Comparison of ENCODE assay signal across 8 mouse cellular contexts in the genomic region with DNA sequence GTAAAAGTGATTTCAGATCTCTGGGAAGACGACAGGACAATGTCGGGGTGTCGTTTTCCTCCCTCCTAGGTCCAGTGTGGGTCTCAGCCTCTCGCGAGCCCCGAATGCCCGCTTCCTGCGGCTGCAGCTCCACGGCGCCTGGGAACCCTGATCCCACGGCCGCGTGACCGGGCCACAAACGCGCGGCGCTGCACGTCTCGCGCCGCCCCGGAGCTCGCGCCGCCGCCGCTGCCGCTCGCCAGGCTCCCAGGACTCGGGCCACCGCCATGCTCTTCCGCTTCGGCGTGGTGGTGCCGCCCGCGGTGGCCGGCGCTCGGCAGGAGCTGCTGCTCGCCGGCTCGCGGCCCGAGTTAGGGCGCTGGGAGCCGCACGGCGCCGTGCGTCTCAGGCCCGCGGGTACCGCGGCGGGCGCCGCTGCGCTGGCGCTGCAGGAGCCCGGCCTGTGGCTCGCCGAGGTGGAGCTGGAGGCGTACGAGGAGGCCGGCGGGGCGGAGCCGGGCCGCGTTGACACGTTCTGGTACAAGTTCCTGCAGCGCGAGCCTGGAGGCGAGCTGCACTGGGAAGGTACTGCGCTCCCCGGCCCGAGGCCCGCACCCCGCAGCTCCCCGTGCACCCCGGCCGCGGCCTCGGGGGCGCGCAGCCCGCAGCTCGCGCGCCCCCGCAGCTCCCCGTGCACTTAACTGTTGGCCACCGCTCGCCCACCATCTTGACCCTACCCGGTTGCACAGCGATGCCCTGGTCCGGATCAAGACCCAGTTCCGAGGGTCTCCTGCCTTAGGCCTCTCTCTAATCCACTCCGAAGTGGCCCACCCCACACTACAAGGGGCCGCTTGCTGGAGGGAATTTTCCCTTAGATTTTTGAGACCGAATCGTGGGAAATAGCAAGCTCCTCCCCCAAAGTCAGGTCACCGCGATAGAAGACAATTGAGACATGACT. TPM values are rescaled to one million over a fixed set of nuclear protein-coding genes. Genes with fewer than 3 reads are reported as not detected.
DNase-seq lines count a peak whose midpoint lies in the region; ATAC-seq and TF ChIP-seq lines count a peak whose summit lies in the region.

A gene (plus strand): TSS at position 200 of the 937 bp plus-strand sequence.

- no peaks in the 10 kb centered on the region for H3K36me3 ChIP-seq in forebrain, embryonic 13.5 days (ENCODE audit: poor library complexity, severe bottlenecking)
- H3K36me3 ChIP-seq in liver, postnatal 0 days (replicated peaks; ENCODE audit: insufficient read depth, low read length), result no peaks in the 10 kb centered on the region
- H3K36me3 ChIP-seq in neural tube, embryonic 13.5 days, result no peaks in the 10 kb centered on the region

- no peaks in the 10 kb centered on the region for H3K4me1 ChIP-seq in forebrain, embryonic 13.5 days
- peaks cover 6% of the 10 kb centered on the region; the same call in 1 of the 2 replicates for H3K4me1 ChIP-seq in liver, postnatal 0 days (ENCODE audit: insufficient read depth)
- peaks cover 6% of the 10 kb centered on the region; the same call in 1 of the 2 replicates for H3K4me1 ChIP-seq in neural tube, embryonic 13.5 days (replicated peaks)

- WGBS in forebrain, embryonic 13.5 days, result under 1% methylated on average over 102 of the region's 106 CpGs
- under 1% methylated on average over 105 of the region's 106 CpGs for WGBS in large intestine, adult 2 months
- WGBS in liver, postnatal 0 days (ENCODE audit: insufficient replicate concordance), result 1% methylated on average over 71 of the region's 106 CpGs
- WGBS in neural tube, embryonic 13.5 days, result under 1% methylated on average over 93 of the region's 106 CpGs

- H3K27ac ChIP-seq in forebrain, embryonic 13.5 days, result peak within 1 kb of the TSS; percentile 96
- peak within 1 kb of the TSS; percentile 93 for H3K27ac ChIP-seq in liver, postnatal 0 days (ENCODE audit: low read depth)
- H3K27ac ChIP-seq in neural tube, embryonic 13.5 days (replicated peaks), result peak within 1 kb of the TSS; percentile 98

- intact Hi-C loops in heart, postnatal 10 days (cut with DNase I), result loop anchor here (1.0 to 5.0 kb wide), 2 partner anchors 62 to 131 kb away; a partner anchor contains a TSS

- no peaks in the 10 kb centered on the region for H3K9me3 ChIP-seq in forebrain, embryonic 13.5 days (replicated peaks)
- H3K9me3 ChIP-seq in liver, postnatal 0 days (ENCODE audit: low read length), result no peaks in the 10 kb centered on the region
- no peaks in the 10 kb centered on the region for H3K9me3 ChIP-seq in neural tube, embryonic 13.5 days

- peak within 1 kb of the TSS; percentile 66 for H3K4me3 ChIP-seq in forebrain, embryonic 13.5 days
- H3K4me3 ChIP-seq in liver, postnatal 0 days (ENCODE audit: low read depth, low read length), result peak within 1 kb of the TSS; percentile 66
- H3K4me3 ChIP-seq in neural tube, embryonic 13.5 days, result peak within 1 kb of the TSS; percentile 65

- TF ChIP-seq EP300 in liver, postnatal 0 days (IDR thresholded peaks at IDR 0.05; ENCODE audit: low read depth), result no peak

- ATAC-seq in cerebellum, adult (ENCODE audit: insufficient number of reproducible peaks, low FRiP score, low TSS enrichment), result peak; percentile 95
- ATAC-seq in forebrain, embryonic 13.5 days, result peak; percentile 96
- ATAC-seq in liver, postnatal 0 days, result peak; percentile 98
- peak; percentile 99 for ATAC-seq in neural tube, embryonic 13.5 days (ENCODE audit: low read depth)

- H3K4me2 ChIP-seq in forebrain, embryonic 13.5 days, result peak within 1 kb of the TSS; percentile 71
- peak within 1 kb of the TSS; percentile 88 for H3K4me2 ChIP-seq in liver, postnatal 0 days (ENCODE audit: low read depth, low read length)
- peak within 1 kb of the TSS; percentile 62 for H3K4me2 ChIP-seq in neural tube, embryonic 13.5 days

- DNase-seq in CD8-positive naive resting alpha-beta T cell, adult 2 months (ENCODE audit: low read depth in 2 of 2, low spot score in 2 of 2), result peak; percentile 22 to 46
- DNase-seq in heart, postnatal 10 days, result peak; percentile 85 to 91
- DNase-seq in large intestine, adult 2 months (ENCODE audit: low read depth, low spot score), result peak; percentile 46
- peak; percentile 85 for DNase-seq in liver, postnatal 0 days
- peak; percentile 58 for DNase-seq in telencephalon, adult 2 months (ENCODE audit: low read depth, low spot score)

- no peaks in the 10 kb centered on the region for H3K27me3 ChIP-seq in forebrain, embryonic 13.5 days
- H3K27me3 ChIP-seq in liver, postnatal 0 days (ENCODE audit: insufficient read depth, low read length), result no peaks in the 10 kb centered on the region
- H3K27me3 ChIP-seq in neural tube, embryonic 13.5 days, result no peaks in the 10 kb centered on the region

- H3K9ac ChIP-seq in forebrain, embryonic 13.5 days, result peak within 1 kb of the TSS; percentile 92
- peak within 1 kb of the TSS; percentile 81 for H3K9ac ChIP-seq in liver, postnatal 0 days (replicated peaks)
- peak within 1 kb of the TSS; percentile 95 for H3K9ac ChIP-seq in neural tube, embryonic 13.5 days

- no peak for TF ChIP-seq CTCF in liver, postnatal 0 days (IDR thresholded peaks at IDR 0.05; ENCODE audit: low read depth)

RNA-seq across cellular contexts. Expression of the gene that starts here (rescaled TPM):
- 0.30 and 0.36 TPM in 2 replicates for polyA plus RNA-seq in forebrain, embryonic 13.5 days (2015; fragmentation: Nextera tagmentation; extraction: Ambion mirVana)
- 10 to 100 TPM; 16.9 to 18.7 TPM for total RNA-seq in heart, postnatal 10 days (2021)
- 0.72 and 0.99 TPM in 2 replicates for polyA plus RNA-seq in large intestine, adult 2 months (2012; rRNA removed)
- polyA plus RNA-seq in liver, postnatal 0 days (2015; fragmentation: Nextera tagmentation; extraction: Ambion mirVana), result 0.11 and 0.36 TPM in 2 replicates
- 0.39 and 0.74 TPM in 2 replicates for polyA plus RNA-seq in neural tube, embryonic 13.5 days (2015; fragmentation: Nextera tagmentation; extraction: Ambion mirVana)

Comparison
In these comparisons a context has a peak if more than half of its experiments do, and no peak if none do; other contexts are left out.
1. Peak in every context shown above with its lines: DNase-seq, ATAC-seq, H3K4me3 ChIP-seq and H3K27ac ChIP-seq.
2. Peak in ATAC-seq, H3K4me3 ChIP-seq, H3K27ac ChIP-seq, H3K9ac ChIP-seq and H3K4me2 ChIP-seq in forebrain, embryonic 13.5 days; RNA of the gene not detected or under 1 TPM.
3. Peak in DNase-seq in large intestine, adult 2 months; RNA of the gene not detected or under 1 TPM.
4. Peak in DNase-seq, ATAC-seq, H3K4me3 ChIP-seq, H3K27ac ChIP-seq, H3K9ac ChIP-seq and H3K4me2 ChIP-seq in liver, postnatal 0 days; RNA of the gene not detected or under 1 TPM.
5. Peak in ATAC-seq, H3K4me3 ChIP-seq, H3K27ac ChIP-seq, H3K9ac ChIP-seq and H3K4me2 ChIP-seq in neural tube, embryonic 13.5 days; RNA of the gene not detected or under 1 TPM.
6. DNase-seq: peak in every context shown above with its lines; median percentile 88 in heart, postnatal 10 days; 85 in liver, postnatal 0 days; 58 in telencephalon, adult 2 months; 46 in large intestine, adult 2 months; 34 in CD8-positive naive resting alpha-beta T cell, adult 2 months.